Mouse (Mus musculus) kidney, embryonic 16.5 days (tissue): ENCODE data around the gene Adcy1. TPM values are rescaled to one million over a fixed set of nuclear protein-coding genes. Genes with fewer than 3 reads are reported as not detected.

ENCODE experiments used
- ATAC-seq: fragments of 200-750 bp; cut with Nextera tagmentation; 2 replicates; pipeline ENCODE4 v1.8.0; 2017; ENCODE audit warnings: moderate TSS enrichment; ENCODE audit not compliant: low FRiP score, low TSS enrichment
- H3K27ac ChIP-seq: fragments of 300-500 bp; sonication (generic); 2 replicates; pipeline ENCODE4 v1.5.1; 2014; ENCODE audit warnings: low read length
- H3K27me3 ChIP-seq: fragments of 300-500 bp; sonication (generic); 2 replicates; pipeline ENCODE4 v1.6.1; 2014; ENCODE audit warnings: low read length, control low read depth, mixed read lengths; ENCODE audit not compliant: insufficient read depth
- H3K36me3 ChIP-seq: fragments of 300-500 bp; sonication (generic); 2 replicates; pipeline ENCODE4 v1.6.1; 2014; ENCODE audit warnings: low read length, control low read depth, mixed read lengths; ENCODE audit not compliant: insufficient read depth
- H3K4me1 ChIP-seq: fragments of 300-500 bp; sonication (generic); 2 replicates; pipeline ENCODE4 v1.6.1; 2014; ENCODE audit warnings: low read length, control low read depth, mixed read lengths; ENCODE audit not compliant: insufficient read depth
- H3K4me2 ChIP-seq: fragments of 300-500 bp; sonication (generic); replicated peaks from 2 replicates; pipeline ENCODE4 v1.6.1; 2014; ENCODE audit warnings: low read depth, low read length
- H3K4me3 ChIP-seq: fragments of 300-500 bp; sonication (generic); 2 replicates; pipeline ENCODE4 v1.5.1; 2014; ENCODE audit warnings: mild to moderate bottlenecking, low read length
- H3K9ac ChIP-seq: fragments of 300-500 bp; sonication (generic); replicated peaks from 2 replicates; pipeline ENCODE4 v1.6.1; 2014; ENCODE audit warnings: low read length
- H3K9me3 ChIP-seq: fragments of 300-500 bp; sonication (generic); 2 replicates; pipeline ENCODE4 v1.6.1; 2016; ENCODE audit warnings: low read length, control low read depth
- WGBS: fragments of 180-500 bp; shearing (Covaris S2); extraction: QIAGEN DNeasy Blood & Tissue Kit; methylation state at CpG from one replicate; pipeline ENCODE4 v1.1.7; 2014; 5-methylcytosine and 5-hydroxymethylcytosine counted together
- polyA plus RNA-seq: library from polyadenylated mRNA; unstranded; fragments of >200 nt; fragmentation: Nextera tagmentation; extraction: Ambion mirVana; gene quantifications from 2 replicates; pipeline ENCODE4 v1.2.1, GENCODE M21; 2015

The Adcy1 gene
- polyA plus RNA-seq, 1 experiment from 2014 or later: 1.6 TPM

DNA sequence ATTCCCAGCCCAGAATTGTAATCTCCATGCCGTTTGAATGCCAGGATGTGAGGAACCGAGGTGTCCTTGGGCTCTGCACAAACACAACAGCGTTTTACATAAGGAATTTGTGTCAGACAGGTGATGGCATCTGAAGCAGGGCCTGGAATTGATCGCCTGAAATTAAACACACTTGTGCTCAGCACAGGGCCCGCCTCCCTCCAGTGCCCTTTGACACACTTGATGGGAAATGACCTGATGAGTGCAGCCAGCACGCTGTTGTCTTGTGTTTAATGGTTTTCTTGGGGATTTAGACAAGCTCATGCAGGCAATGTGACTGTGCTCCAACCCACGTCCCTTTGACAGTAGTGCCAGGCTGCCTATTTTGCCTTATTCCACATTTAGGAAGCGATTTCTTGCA is 124.2 kb downstream of the Adcy1 start:
- Histone ChIP-seq H3K4me3 (no peak overlapping the region), H3K36me3 (no peaks in the 10 kb centered on the region), H3K9me3 (no peaks in the 10 kb centered on the region), H3K27me3 (no peaks in the 10 kb centered on the region), H3K4me2 (no peak overlapping the region), H3K4me1 (no peaks in the 10 kb centered on the region), H3K9ac (no peak overlapping the region), H3K27ac (no peak overlapping the region)
- 69% methylated on average over 8 of the region's 8 CpGs for WGBS
- ATAC-seq: no peak

DNA sequence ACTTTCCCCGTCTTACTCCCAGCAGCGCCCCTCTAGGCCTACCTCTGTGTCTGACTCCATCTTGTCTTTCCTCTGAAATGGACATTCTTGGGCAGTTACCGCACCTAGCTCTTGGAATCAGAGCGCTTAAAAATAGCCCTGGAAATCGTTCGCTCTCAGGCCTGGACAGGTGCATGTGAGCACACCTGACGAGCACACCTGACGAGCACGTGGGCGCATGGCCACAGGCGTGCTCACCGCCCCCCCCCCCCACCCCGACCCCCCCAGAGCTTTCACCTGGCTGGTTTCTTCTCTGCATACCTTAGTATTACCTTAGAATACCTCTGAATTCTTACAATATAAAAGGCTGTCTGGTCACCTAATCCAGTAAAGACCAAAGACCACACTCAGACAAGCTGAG is 125.2 kb downstream of the Adcy1 start, which contains the start of gene Gm11985:
Gene Gm11985, minus strand, starts transcription at position 101 of the 400 bp plus-strand sequence.
- no peak within 1 kb of the TSS for H3K9ac ChIP-seq
- H3K4me3 ChIP-seq: no peak within 1 kb of the TSS
- ATAC-seq: no peak
- H3K4me1 ChIP-seq: no peaks in the 10 kb centered on the region
- H3K27me3 ChIP-seq: no peaks in the 10 kb centered on the region
- H3K4me2 ChIP-seq: no peak within 1 kb of the TSS
- no peaks in the 10 kb centered on the region for H3K36me3 ChIP-seq
- H3K27ac ChIP-seq: no peak within 1 kb of the TSS
- WGBS: 92% methylated on average over 11 of the region's 13 CpGs
- H3K9me3 ChIP-seq: no peaks in the 10 kb centered on the region

DNA sequence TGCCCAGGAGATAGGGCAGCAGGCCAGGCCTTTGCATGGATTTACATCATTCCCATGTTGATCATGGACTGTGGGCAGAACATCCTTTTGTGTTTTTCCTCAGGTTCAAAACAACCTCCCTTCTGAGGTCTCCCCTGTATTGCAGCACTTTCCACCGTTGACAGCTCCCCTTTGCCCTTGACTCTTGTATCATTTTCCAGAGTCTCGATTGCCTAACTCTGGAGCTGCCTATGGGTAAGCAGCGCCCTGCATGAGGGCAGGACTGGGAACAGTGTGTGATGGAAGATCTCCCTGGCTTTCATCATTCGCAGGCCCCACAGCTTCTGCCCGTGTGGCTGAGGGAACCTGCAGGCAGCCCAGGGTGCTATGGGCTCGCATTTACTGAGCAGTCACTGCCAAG is 129.4 kb downstream of the Adcy1 start:
- Histone ChIP-seq H3K9me3 (peaks cover 4% of the 10 kb centered on the region; the same call in 1 of the 2 replicates), H3K27ac (no peak overlapping the region), H3K36me3 (no peaks in the 10 kb centered on the region), H3K4me1 (peaks cover 14% of the 10 kb centered on the region), H3K27me3 (no peaks in the 10 kb centered on the region), H3K4me2 (no peak overlapping the region), H3K4me3 (no peak overlapping the region), H3K9ac (no peak overlapping the region)
- ATAC-seq: no peak
- 50% methylated on average over 6 of the region's 6 CpGs for WGBS

DNA sequence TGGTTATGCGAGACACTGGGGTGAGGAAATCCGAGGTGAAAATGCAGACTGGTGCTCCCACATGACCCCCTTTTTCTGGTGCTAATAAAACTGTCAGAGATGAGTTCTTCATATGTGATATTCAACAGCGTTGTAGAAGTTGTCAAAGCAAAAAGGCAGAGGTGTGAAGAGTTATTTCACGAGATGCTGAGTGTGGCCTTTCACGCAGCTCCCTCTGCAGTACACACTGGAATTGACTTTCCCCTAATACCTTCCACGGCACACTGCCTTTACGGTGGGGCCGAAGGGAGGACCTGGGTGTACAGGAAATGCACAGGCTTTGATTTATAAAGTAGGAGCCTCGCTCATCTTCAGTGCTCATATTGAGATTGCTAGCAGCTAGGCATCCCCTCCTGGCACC is 129.8 kb downstream of the Adcy1 start:
- H3K9me3 ChIP-seq: peaks cover 4% of the 10 kb centered on the region; the same call in 1 of the 2 replicates
- no peak for ATAC-seq
- no peak overlapping the region for H3K4me2 ChIP-seq
- H3K36me3 ChIP-seq: no peaks in the 10 kb centered on the region
- no peak overlapping the region for H3K9ac ChIP-seq
- no peak overlapping the region for H3K27ac ChIP-seq
- 50% methylated on average over 9 of the region's 9 CpGs for WGBS
- H3K4me3 ChIP-seq: no peak overlapping the region
- peaks cover 19% of the 10 kb centered on the region for H3K4me1 ChIP-seq
- no peaks in the 10 kb centered on the region for H3K27me3 ChIP-seq

DNA sequence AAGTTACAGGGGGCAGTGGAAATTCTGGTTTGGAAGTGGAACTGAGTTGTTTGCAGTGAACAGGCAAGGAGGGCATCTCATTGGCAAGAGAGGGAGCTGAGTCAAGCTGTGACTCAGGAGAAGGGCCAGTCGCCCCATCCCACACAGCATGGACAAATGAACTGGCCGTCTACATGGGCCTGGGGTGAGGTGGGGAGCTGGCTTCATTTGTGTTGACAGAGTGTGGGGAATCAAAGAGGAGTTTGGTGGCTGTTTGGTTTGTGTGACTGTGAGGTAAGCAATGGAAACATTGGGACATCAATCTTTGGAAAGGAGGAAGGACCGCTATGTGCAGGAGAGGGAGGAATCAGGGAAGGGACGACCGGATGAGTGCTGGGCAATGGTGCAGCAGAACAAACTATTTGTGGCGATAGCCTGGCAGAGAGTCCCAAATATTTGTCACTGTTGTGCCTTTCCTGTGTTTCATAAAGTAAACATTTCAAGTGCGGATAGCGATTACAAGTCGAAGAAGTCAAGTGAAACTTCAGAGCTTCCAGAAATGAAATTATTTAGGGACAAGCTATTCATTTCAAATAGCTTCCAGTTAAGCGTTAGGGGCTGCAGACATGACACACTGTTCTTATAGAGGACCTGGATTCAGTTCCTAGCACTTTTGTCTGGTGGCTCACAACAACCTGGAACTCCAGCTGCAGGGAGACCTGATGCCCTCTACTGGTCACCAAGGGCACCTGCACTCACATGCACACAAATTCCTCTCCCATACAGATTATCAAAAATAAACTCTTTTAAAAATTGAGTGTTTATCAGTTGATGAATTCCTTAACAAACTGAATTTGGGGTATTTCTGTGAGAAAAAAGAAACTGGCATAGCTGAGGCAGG is 131.4 kb downstream of the Adcy1 start:
- Histone ChIP-seq H3K4me2 (no peak overlapping the region), H3K9ac (no peak overlapping the region), H3K4me1 (peaks cover 23% of the 10 kb centered on the region), H3K9me3 (peaks cover 4% of the 10 kb centered on the region; the same call in 1 of the 2 replicates), H3K4me3 (no peak overlapping the region), H3K27me3 (no peaks in the 10 kb centered on the region), H3K36me3 (no peaks in the 10 kb centered on the region), H3K27ac (no peak overlapping the region)
- 89% methylated on average over 10 of the region's 10 CpGs for whole genome bisulfite sequencing
- no peak for ATAC-seq

- 87% methylated on average over 4 of the region's 4 CpGs for WGBS
- Histone ChIP-seq H3K4me1 (peaks cover 23% of the 10 kb centered on the region), H3K4me2 (no peak overlapping the region), H3K27me3 (no peaks in the 10 kb centered on the region), H3K4me3 (no peak overlapping the region), H3K36me3 (no peaks in the 10 kb centered on the region), H3K27ac (no peak overlapping the region), H3K9ac (no peak overlapping the region), H3K9me3 (peaks cover 4% of the 10 kb centered on the region; the same call in 1 of the 2 replicates)
- ATAC-seq: no peak
These were observed 132.0 kb downstream of the Adcy1 start for GRCm38 (mm10) chr11:7195312-7195685.

GRCm38 (mm10) chr11:7197491-7197941 is 134.2 kb downstream of the Adcy1 start, which contains the start of gene Igfbp1:
TSS of gene Igfbp1 (plus strand) at chr11:7197782.
- Histone ChIP-seq H3K36me3 (no peaks in the 10 kb centered on the region), H3K4me3 (no peak within 1 kb of the TSS), H3K4me2 (peak within 1 kb of the TSS; percentile 28), H3K4me1 (peaks cover 23% of the 10 kb centered on the region), H3K27me3 (no peaks in the 10 kb centered on the region), H3K9ac (no peak within 1 kb of the TSS), H3K9me3 (peaks cover 4% of the 10 kb centered on the region; the same call in 1 of the 2 replicates), H3K27ac (peak within 1 kb of the TSS; percentile 79)
- 28% methylated on average over 12 of the region's 12 CpGs for WGBS
- ATAC-seq: peak; percentile 96

GRCm38 (mm10) chr11:7198006-7198405 is 134.7 kb downstream of the Adcy1 start:
- 77% methylated on average over 19 of the region's 19 CpGs for WGBS
- Histone ChIP-seq H3K27ac (peak overlapping the region; percentile 77), H3K36me3 (no peaks in the 10 kb centered on the region), H3K4me3 (no peak overlapping the region), H3K4me1 (peaks cover 23% of the 10 kb centered on the region), H3K9ac (no peak overlapping the region), H3K9me3 (peaks cover 4% of the 10 kb centered on the region; the same call in 1 of the 2 replicates), H3K4me2 (peak overlapping the region; percentile 28), H3K27me3 (no peaks in the 10 kb centered on the region)
- peak; percentile 49 for ATAC-seq

- H3K9me3 ChIP-seq: peaks cover 4% of the 10 kb centered on the region; the same call in 1 of the 2 replicates
- ATAC-seq: no peak
- no peak overlapping the region for H3K4me3 ChIP-seq
- no peaks in the 10 kb centered on the region for H3K36me3 ChIP-seq
- H3K9ac ChIP-seq: no peak overlapping the region
- 79% methylated on average over 10 of the region's 10 CpGs for WGBS
- peak overlapping the region; percentile 77; the same call in 1 of the 2 replicates for H3K27ac ChIP-seq
- H3K27me3 ChIP-seq: no peaks in the 10 kb centered on the region
- peaks cover 23% of the 10 kb centered on the region for H3K4me1 ChIP-seq
- peak overlapping the region; percentile 28; the same call in 1 of the 2 replicates for H3K4me2 ChIP-seq
These were observed 135.4 kb downstream of the Adcy1 start for GRCm38 (mm10) chr11:7198481-7199256.
